Mouse (Mus musculus) CH12.LX (cell line): Measurements from ENCODE around the gene Bhlhe41. TPM values are rescaled to one million over a fixed set of nuclear protein-coding genes. Genes with fewer than 3 reads are reported as not detected.

ENCODE experiments used
- DNase-seq: peaks from one replicate; pipeline ENCODE4 v3.0.0-alpha.2; 2013; ENCODE audit errors: extremely low read depth
- H3K27ac ChIP-seq: 2 replicates; pipeline ENCODE4 v1.5.1; 2012; ENCODE audit warnings: low read depth, mild to moderate bottlenecking, control low read depth, moderate library complexity; ENCODE audit not compliant: insufficient read depth
- H3K27me3 ChIP-seq: replicated peaks from 2 replicates; pipeline ENCODE3; 2012; ENCODE audit warnings: inconsistent platforms
- H3K36me3 ChIP-seq, 2 experiments: replicated peaks in 1 of 2; 2 replicates each; pipeline versions ENCODE3 to v1.6.1; 2012; ENCODE audit warnings: inconsistent platforms in 1 of 2, low read length in 1 of 2, mild to moderate bottlenecking in 1 of 2, mixed read lengths in 1 of 2, moderate library complexity in 1 of 2; ENCODE audit not compliant: control insufficient read depth in 1 of 2, insufficient read depth in 1 of 2
- H3K4me1 ChIP-seq, 2 experiments: 2 replicates each; pipeline ENCODE4 v1.6.1; 2012; ENCODE audit warnings: inconsistent platforms in 1 of 2, moderate library complexity in 1 of 2; ENCODE audit not compliant: insufficient read depth in 2 of 2, control insufficient read depth in 1 of 2
- H3K4me2 ChIP-seq: 2 replicates; pipeline ENCODE4 v1.6.1; 2012; ENCODE audit warnings: low read depth, mild to moderate bottlenecking, control low read depth; ENCODE audit not compliant: poor library complexity, insufficient read depth, severe bottlenecking
- H3K4me3 ChIP-seq, 3 experiments: fragments of 150-350 bp in 1 of 3; sonication (generic) in 1 of 3; replicated peaks in 1 of 3; 2 replicates each; pipeline versions ENCODE3 to v1.5.1; 2011 to 2012; ENCODE audit warnings: low read depth in 2 of 3, low read length in 2 of 3, mild to moderate bottlenecking in 2 of 3, moderate library complexity in 2 of 3, control low read depth in 1 of 3, improper control_type of control experiment in 1 of 3, inconsistent platforms in 1 of 3, mixed read lengths in 1 of 3; ENCODE audit not compliant: poor library complexity in 1 of 3
- H3K79me2 ChIP-seq: replicated peaks from 2 replicates; pipeline ENCODE4 v1.6.1; 2012; ENCODE audit warnings: mild to moderate bottlenecking, moderate library complexity; ENCODE audit not compliant: control insufficient read depth, poor library complexity, insufficient read depth, severe bottlenecking; ENCODE audit errors: extremely low read depth
- H3K9ac ChIP-seq: 2 replicates; pipeline ENCODE4 v1.6.1; 2012; ENCODE audit warnings: low read depth, mild to moderate bottlenecking, control low read depth, moderate library complexity; ENCODE audit not compliant: insufficient read depth
- H3K9me3 ChIP-seq: replicated peaks from 2 replicates; pipeline ENCODE3; 2012; ENCODE audit warnings: low read length, inconsistent platforms, mixed read lengths
- BHLHE40 ChIP-seq: IDR thresholded peaks from 2 replicates; pipeline ENCODE4 v1.6.1; 2011; ENCODE audit warnings: mild to moderate bottlenecking, low read depth, low read length, improper control_type of control experiment
- CHD1 ChIP-seq: IDR thresholded peaks from 2 replicates; pipeline ENCODE4 v1.6.1; 2012; ENCODE audit warnings: low read depth, low read length, improper control_type of control experiment, inconsistent platforms
- CHD2 ChIP-seq: IDR thresholded peaks from 2 replicates; pipeline ENCODE4 v1.6.1; 2011; ENCODE audit warnings: low read length, improper control_type of control experiment
- CTCF ChIP-seq, 2 experiments: IDR thresholded peaks in 1 of 2; conservative IDR thresholded peaks in 1 of 2; 2 replicates each; pipeline ENCODE4 v1.5.1; 2011 to 2012; ENCODE audit warnings: low read depth in 2 of 2, low read length in 2 of 2, improper control_type of control experiment in 1 of 2, inconsistent platforms in 1 of 2, mild to moderate bottlenecking in 1 of 2, moderate library complexity in 1 of 2
- E2F4 ChIP-seq: IDR thresholded peaks from 2 replicates; pipeline ENCODE4 v1.6.1; 2011; ENCODE audit warnings: low read depth, low read length, improper control_type of control experiment; ENCODE audit not compliant: insufficient replicate concordance
- ELF1 ChIP-seq: IDR thresholded peaks from 2 replicates; pipeline ENCODE4 v1.6.1; 2014; ENCODE audit warnings: low read depth, mild to moderate bottlenecking, inconsistent platforms, low read length, improper control_type of control experiment
- EP300 ChIP-seq: IDR thresholded peaks from 2 replicates; pipeline ENCODE4 v1.6.1; 2011; ENCODE audit warnings: low read length, improper control_type of control experiment
- ETS1 ChIP-seq: conservative IDR thresholded peaks from 2 replicates; pipeline ENCODE4 v1.6.1; 2012; ENCODE audit warnings: low read depth, mild to moderate bottlenecking, inconsistent platforms, low read length, improper control_type of control experiment, moderate library complexity
- GABPA ChIP-seq: IDR thresholded peaks from 2 replicates; pipeline ENCODE4 v1.6.1; 2012; ENCODE audit warnings: low read depth, low read length, improper control_type of control experiment, inconsistent platforms; ENCODE audit not compliant: insufficient replicate concordance
- IRF4 ChIP-seq: IDR thresholded peaks from 2 replicates; pipeline ENCODE4 v1.6.1; 2014; ENCODE audit warnings: low read depth, mild to moderate bottlenecking, inconsistent platforms, low read length, improper control_type of control experiment
- JUN ChIP-seq: IDR thresholded peaks from 2 replicates; pipeline ENCODE4 v1.6.1; 2011; ENCODE audit warnings: low read depth, mild to moderate bottlenecking, low read length, improper control_type of control experiment, moderate library complexity; ENCODE audit not compliant: insufficient read depth
- JUND ChIP-seq: conservative IDR thresholded peaks from 2 replicates; pipeline ENCODE4 v1.6.1; 2011; ENCODE audit warnings: low read depth, low read length, improper control_type of control experiment
- KAT2A ChIP-seq: IDR thresholded peaks from 2 replicates; pipeline ENCODE4 v1.6.1; 2012; ENCODE audit warnings: low read length, improper control_type of control experiment, inconsistent platforms; ENCODE audit not compliant: insufficient replicate concordance
- MAX ChIP-seq: IDR thresholded peaks from 2 replicates; pipeline ENCODE4 v1.6.1; 2011; ENCODE audit warnings: low read length, improper control_type of control experiment
- MAZ ChIP-seq: IDR thresholded peaks from 2 replicates; pipeline ENCODE4 v1.6.1; 2012; ENCODE audit warnings: low read depth, mild to moderate bottlenecking, inconsistent platforms, low read length, improper control_type of control experiment, moderate library complexity
- MEF2A ChIP-seq: IDR thresholded peaks from 2 replicates; pipeline ENCODE4 v1.6.1; 2014; ENCODE audit warnings: low read depth, mild to moderate bottlenecking, inconsistent platforms, low read length, improper control_type of control experiment, borderline replicate concordance
- MXI1 ChIP-seq: IDR thresholded peaks from 2 replicates; pipeline ENCODE4 v1.6.1; 2011; ENCODE audit warnings: mild to moderate bottlenecking, low read depth, low read length, improper control_type of control experiment
- MYC ChIP-seq: IDR thresholded peaks from 2 replicates; pipeline ENCODE4 v1.6.1; 2011; ENCODE audit warnings: low read depth, mild to moderate bottlenecking, improper control_type of control experiment, low read length
- NELFE ChIP-seq: IDR thresholded peaks from 2 replicates; pipeline ENCODE4 v1.6.1; 2011; ENCODE audit warnings: low read depth, low read length, improper control_type of control experiment
- PAX5 ChIP-seq: IDR thresholded peaks from 2 replicates; pipeline ENCODE4 v1.6.1; 2012; ENCODE audit warnings: low read length, inconsistent platforms, mixed read lengths
- POLR2A ChIP-seq: IDR thresholded peaks from 2 replicates; pipeline ENCODE4 v1.6.1; 2011; ENCODE audit warnings: low read depth, mild to moderate bottlenecking, improper control_type of control experiment, low read length
- POLR2AphosphoS2 ChIP-seq: IDR thresholded peaks from 2 replicates; pipeline ENCODE4 v1.6.1; 2011; ENCODE audit warnings: low read depth, low read length, improper control_type of control experiment
- RCOR1 ChIP-seq: conservative IDR thresholded peaks from 2 replicates; pipeline ENCODE4 v1.6.1; 2012; ENCODE audit warnings: low read depth, mild to moderate bottlenecking, inconsistent platforms, low read length, improper control_type of control experiment
- SMC3 ChIP-seq: IDR thresholded peaks from 2 replicates; pipeline ENCODE4 v1.6.1; 2011; ENCODE audit warnings: low read depth, low read length, improper control_type of control experiment
- TBP ChIP-seq: conservative IDR thresholded peaks from 2 replicates; pipeline ENCODE4 v1.6.1; 2011; ENCODE audit warnings: low read depth, low read length, improper control_type of control experiment
- TCF12 ChIP-seq: IDR thresholded peaks from 2 replicates; pipeline ENCODE4 v1.6.1; 2014; ENCODE audit warnings: low read depth, mild to moderate bottlenecking, inconsistent platforms, low read length, improper control_type of control experiment
- UBTF ChIP-seq: IDR thresholded peaks from 2 replicates; pipeline ENCODE4 v1.6.1; 2012; ENCODE audit warnings: low read depth, mild to moderate bottlenecking, inconsistent platforms, low read length, improper control_type of control experiment, moderate library complexity
- USF1 ChIP-seq: IDR thresholded peaks from 2 replicates; pipeline ENCODE4 v1.6.1; 2014; ENCODE audit warnings: low read depth, mild to moderate bottlenecking, inconsistent platforms, low read length, improper control_type of control experiment
- USF2 ChIP-seq: conservative IDR thresholded peaks from 2 replicates; pipeline ENCODE4 v1.6.1; 2011; ENCODE audit warnings: low read depth, low read length, improper control_type of control experiment
- ZMIZ1 ChIP-seq: IDR thresholded peaks from 2 replicates; pipeline ENCODE4 v1.6.1; 2012; ENCODE audit warnings: low read depth, mild to moderate bottlenecking, inconsistent platforms, low read length, improper control_type of control experiment
- ZNF384 ChIP-seq: IDR thresholded peaks from 2 replicates; pipeline ENCODE4 v1.6.1; 2012; ENCODE audit warnings: low read depth, low read length, improper control_type of control experiment, inconsistent platforms
- dilution Hi-C: fragments of 300-500 bp; cut with MboI; formaldehyde crosslinking; loops from 2 replicates; pipeline ENCODE4 v1.14.3; 2020; ENCODE audit warnings: low sequenced_read_pairs; ENCODE audit not compliant: extremely low pct_unique_long_range_greater_than_20kb, extremely low pct_ligation_motif_present
- in situ Hi-C: fragments of 300-500 bp; cut with MboI; formaldehyde crosslinking; loops from 3 replicates; pipeline ENCODE4 v1.14.3; 2019; ENCODE audit warnings: low sequenced_read_pairs, low pct_ligation_motif_present, low pct_unique_long_range_greater_than_20kb, mixed read lengths
- polyA plus RNA-seq: library from polyadenylated mRNA; unstranded; fragments of >175 nt; gene quantifications from 2 replicates; pipeline ENCODE4 v1.2.1, GENCODE M21; 2012; ENCODE audit warnings: low read depth; ENCODE audit not compliant: insufficient read length
- total RNA-seq, 2 experiments: library from RNA; depleted of rRNA; stranded (reverse); fragments of 300-350 nt in 1 of 2; fragments of >200 nt in 1 of 2; gene quantifications; 2 replicates each; pipeline ENCODE4 v1.2.3; 2012 to 2014

Gene Bhlhe41
- total and polyA plus RNA-seq, 3 experiments = 12.5 to 105 (median 12.6) TPM

DNA sequence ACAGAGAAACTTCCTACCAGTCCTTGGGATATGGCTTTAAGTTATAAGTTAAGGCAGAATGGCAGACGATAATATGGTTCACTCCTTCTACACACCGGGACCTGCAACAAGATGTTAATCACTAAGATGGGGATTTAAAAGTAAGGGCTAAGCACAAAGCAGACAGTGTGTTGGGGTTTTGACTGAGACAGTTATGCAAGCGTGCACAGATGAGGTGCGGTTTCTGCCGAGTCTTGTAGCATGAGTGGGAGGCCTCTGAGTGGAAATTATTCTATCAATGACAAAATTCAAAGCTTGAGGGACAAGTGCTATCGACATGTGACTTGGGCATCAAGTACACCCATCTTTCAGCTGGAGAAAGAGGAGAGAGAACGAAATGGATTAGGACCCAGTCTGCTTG is 12.7 kb downstream of the Bhlhe41 start:
- H3K27me3 ChIP-seq = no peaks in the 10 kb centered on the region
- no peak for DNase-seq
- in situ Hi-C loops = no loop called here
- H3K36me3 ChIP-seq = peaks cover 2 to 25% of the 10 kb centered on the region in 2 experiments
- H3K4me2 ChIP-seq = no peak overlapping the region
- H3K9me3 ChIP-seq = no peaks in the 10 kb centered on the region
- H3K9ac ChIP-seq = no peak overlapping the region
- no peak overlapping the region for H3K4me3 ChIP-seq
- peaks cover 7% of the 10 kb centered on the region for H3K79me2 ChIP-seq
- H3K27ac ChIP-seq = no peak overlapping the region
- H3K4me1 ChIP-seq = peaks cover 28 to 89% of the 10 kb centered on the region in 2 experiments
- dilution Hi-C loops = no loop called here
- TF ChIP-seq ZNF384 (no peak), UBTF (no peak), TCF12 (no peak), TBP (no peak), E2F4 (no peak), USF2 (no peak), MAZ (no peak), POLR2A (no peak), EP300 (no peak), ZMIZ1 (no peak), USF1 (no peak), MYC (no peak), ELF1 (no peak), RCOR1 (no peak), MEF2A (no peak), GABPA (no peak), SMC3 (no peak), PAX5 (no peak)

DNA sequence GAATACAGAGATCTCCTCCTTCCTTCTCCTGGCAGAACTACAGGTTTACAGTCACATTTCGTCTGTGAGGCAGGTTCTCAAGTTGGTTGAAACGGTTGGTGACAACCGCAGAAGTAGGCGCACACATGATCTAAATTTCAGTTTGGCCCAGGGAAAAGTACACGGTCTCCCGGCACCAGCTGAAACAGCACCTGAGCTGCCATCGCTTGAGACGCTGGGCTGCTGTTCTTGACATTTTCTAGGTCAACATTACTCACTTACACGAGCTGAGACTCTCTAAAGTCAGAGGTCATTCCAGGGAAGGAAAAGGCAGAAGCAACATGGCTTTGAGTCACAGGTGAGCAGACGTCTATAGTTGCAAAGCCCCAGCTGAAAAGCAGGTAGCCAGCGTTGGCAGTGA is 13.4 kb downstream of the Bhlhe41 start:
- H3K36me3 ChIP-seq = peaks cover 0 to 19% of the 10 kb centered on the region in 2 experiments
- TF ChIP-seq MAX = no peak
- TF ChIP-seq IRF4 = no peak
- TF ChIP-seq MYC = no peak
- no peak for TF ChIP-seq BHLHE40
- TF ChIP-seq KAT2A = no peak
- no peak for TF ChIP-seq ETS1
- no peak for TF ChIP-seq CHD2
- TF ChIP-seq RCOR1 = no peak
- no peak for TF ChIP-seq POLR2A
- no peak for TF ChIP-seq CHD1
- TF ChIP-seq NELFE = no peak
- TF ChIP-seq JUND = no peak
- no peak for TF ChIP-seq GABPA
- no peak for TF ChIP-seq MXI1
- no peak for TF ChIP-seq CTCF (conservative IDR thresholded peaks at IDR 0.05 in 1 of 2, IDR thresholded peaks at IDR 0.05 in 1 of 2; ENCODE audit: low read depth in 2 of 2, low read length in 2 of 2)
- TF ChIP-seq PAX5 = no peak
- no peak for TF ChIP-seq POLR2AphosphoS2
- no peak for TF ChIP-seq JUN
- no peaks in the 10 kb centered on the region for H3K9me3 ChIP-seq
- H3K4me2 ChIP-seq = no peak overlapping the region
- no peak for DNase-seq
- H3K4me1 ChIP-seq = peaks cover 27 to 89% of the 10 kb centered on the region in 2 experiments
- H3K27ac ChIP-seq = no peak overlapping the region
- H3K4me3 ChIP-seq = no peak overlapping the region
- H3K9ac ChIP-seq = no peak overlapping the region
- dilution Hi-C loops = no loop called here
- H3K27me3 ChIP-seq = no peaks in the 10 kb centered on the region
- no peaks in the 10 kb centered on the region; the same call in 1 of the 2 replicates for H3K79me2 ChIP-seq
- in situ Hi-C loops = no loop called here
